Mouse (Mus musculus) heart, postnatal 36 days (tissue): Measurements from ENCODE around the gene Gm20909. TPM values are rescaled to one million over a fixed set of nuclear protein-coding genes. Genes with fewer than 3 reads are reported as not detected.
"Not testable (repeated sequence)": the region's sequence is repeated elsewhere in the genome, so short reads cannot be mapped to it uniquely, and the experiment has no call there.

ENCODE experiments used
- DNase-seq, 2 experiments: peaks; one replicate each; pipeline ENCODE4 v3.0.0; 2021 to 2022
- intact Hi-C: fragments of 180-260 bp; cut with DNase I; formaldehyde crosslinking; loops from one replicate; pipeline ENCODE4 v1.15.1; 2025
- total RNA-seq, 2 experiments: library from RNA; stranded (reverse); gene quantifications; 2 replicates each; pipeline ENCODE4 v1.2.3; 2021

Gm20909 gene
- not detected for total RNA-seq

GRCm38 (mm10) chrY:21164270-21164669, at the start of gene Gm20909:
Gm20909 (plus strand) TSS chrY:21164570.
- intact Hi-C loops, DNase-seq: not testable (repeated sequence)

Other genes with a start within 250 kb of the Gm20909 start
- gene Gm29866, start 170.9 kb upstream of the Gm20909 start, total RNA-seq: not detected
- not detected for gene Gm20865, start 77.0 kb downstream of the Gm20909 start, total RNA-seq